Comparison of ENCODE assay signal across 12 mouse cellular contexts in genomic region chr17:10338286-10338685, GRCm38 (mm10). TPM values are rescaled to one million over a fixed set of nuclear protein-coding genes. Genes with fewer than 3 reads are reported as not detected.
DNase-seq lines count a peak whose midpoint lies in the region; ATAC-seq and TF ChIP-seq lines count a peak whose summit lies in the region.
"Had no signal": no experiment of that assay in that cellular context is flagged by ENCODE, and none has a peak within 500 bp of the region (broad histone marks: within the 10 kb centered on the region; RNA-seq: fewer than 3 reads in every experiment).

No protein-coding gene starts in this region.

- no peaks in the 10 kb centered on the region for H3K9me3 ChIP-seq in heart, embryonic 14.5 days (ENCODE audit: control insufficient read depth, low read length)
- H3K9me3 ChIP-seq in midbrain, embryonic 14.5 days (ENCODE audit: control insufficient read depth, low read length) = no peaks in the 10 kb centered on the region
- no peaks in the 10 kb centered on the region for H3K9me3 ChIP-seq in midbrain, embryonic 15.5 days
- no peaks in the 10 kb centered on the region for H3K9me3 ChIP-seq in limb, embryonic 10.5 days (replicated peaks)
- H3K9me3 ChIP-seq in midbrain, postnatal 0 days (ENCODE audit: low read length) = no peaks in the 10 kb centered on the region
- H3K9me3 ChIP-seq: forebrain, embryonic 15.5 days; limb, embryonic 13.5 days had no signal

- peaks cover 27 to 47% of the 10 kb centered on the region in 2 experiments for H3K4me1 ChIP-seq in heart, embryonic 14.5 days (ENCODE audit: control insufficient read depth in 2 of 2, insufficient read depth in 2 of 2, low read length in 2 of 2)
- H3K4me1 ChIP-seq in midbrain, embryonic 14.5 days (ENCODE audit: control insufficient read depth, insufficient read depth, low read length) = peaks cover 27% of the 10 kb centered on the region
- H3K4me1 ChIP-seq in midbrain, embryonic 15.5 days = peaks cover 24% of the 10 kb centered on the region
- H3K4me1 ChIP-seq in limb, embryonic 10.5 days = peaks cover 48% of the 10 kb centered on the region
- no peaks in the 10 kb centered on the region for H3K4me1 ChIP-seq in midbrain, postnatal 0 days (ENCODE audit: insufficient read depth, low read length)

- DNase-seq in heart, postnatal 4 days = no peak
- DNase-seq in midbrain, embryonic 14.5 days = no peak
- peak; percentile 30 for DNase-seq in limb, embryonic 10.5 days (ENCODE audit: low spot score)
- no peak for DNase-seq in midbrain, postnatal 0 days (ENCODE audit: low spot score)
- no peak for DNase-seq in T-cell, adult 2 months (ENCODE audit: low spot score)
- no peak for DNase-seq in embryo, embryonic 9.5 days (ENCODE audit: extremely low spot score)
- DNase-seq: spleen, adult 18-20 months; thymus, postnatal 14 days had no signal

- no peak for ATAC-seq in heart, embryonic 14.5 days (ENCODE audit: insufficient number of reproducible peaks, insufficient read depth, low FRiP score, low read depth)
- ATAC-seq in midbrain, embryonic 14.5 days (ENCODE audit: low FRiP score, low TSS enrichment) = no peak
- ATAC-seq in midbrain, embryonic 15.5 days (replicated peaks) = no peak
- no peak for ATAC-seq in midbrain, postnatal 0 days (ENCODE audit: low FRiP score)
- ATAC-seq: forebrain, embryonic 15.5 days had no signal

- H3K27me3 ChIP-seq in heart, embryonic 14.5 days (ENCODE audit: control insufficient read depth, insufficient read depth, low read length) = no peaks in the 10 kb centered on the region
- no peaks in the 10 kb centered on the region for H3K27me3 ChIP-seq in midbrain, embryonic 14.5 days (ENCODE audit: control insufficient read depth, insufficient read depth, low read length)
- H3K27me3 ChIP-seq in midbrain, embryonic 15.5 days (replicated peaks) = no peaks in the 10 kb centered on the region
- no peaks in the 10 kb centered on the region for H3K27me3 ChIP-seq in limb, embryonic 10.5 days (ENCODE audit: low read depth, poor library complexity, severe bottlenecking)
- no peaks in the 10 kb centered on the region for H3K27me3 ChIP-seq in midbrain, postnatal 0 days (ENCODE audit: insufficient read depth, low read length)
- H3K27me3 ChIP-seq: forebrain, embryonic 15.5 days; limb, embryonic 13.5 days had no signal

- H3K4me3 ChIP-seq in heart, embryonic 14.5 days (ENCODE audit: control insufficient read depth in 1 of 2, insufficient read depth in 1 of 2, low read depth in 1 of 2, low read length in 2 of 2) = no peak overlapping the region
- no peak overlapping the region for H3K4me3 ChIP-seq in midbrain, embryonic 14.5 days (replicated peaks; ENCODE audit: low read depth, low read length)
- H3K4me3 ChIP-seq in midbrain, embryonic 15.5 days = no peak overlapping the region
- no peak overlapping the region for H3K4me3 ChIP-seq in limb, embryonic 10.5 days
- no peak overlapping the region for H3K4me3 ChIP-seq in midbrain, postnatal 0 days (ENCODE audit: low read depth, low read length)
- H3K4me3 ChIP-seq: forebrain, embryonic 15.5 days; limb, embryonic 13.5 days had no signal

- WGBS in heart, embryonic 14.5 days = 31% methylated on average over 10 of the region's 10 CpGs
- WGBS in midbrain, embryonic 14.5 days = 84% methylated on average over 10 of the region's 10 CpGs
- 78% methylated on average over 10 of the region's 10 CpGs for WGBS in midbrain, embryonic 15.5 days
- WGBS in limb, embryonic 10.5 days = 70% methylated on average over 10 of the region's 10 CpGs
- 78% methylated on average over 10 of the region's 10 CpGs for WGBS in midbrain, postnatal 0 days

- no peaks in the 10 kb centered on the region for H3K36me3 ChIP-seq in heart, embryonic 14.5 days (ENCODE audit: control insufficient read depth, insufficient read depth, low read length)
- H3K36me3 ChIP-seq in midbrain, embryonic 14.5 days (ENCODE audit: control insufficient read depth, insufficient read depth, low read length) = no peaks in the 10 kb centered on the region
- H3K36me3 ChIP-seq in midbrain, embryonic 15.5 days (replicated peaks) = no peaks in the 10 kb centered on the region
- no peaks in the 10 kb centered on the region for H3K36me3 ChIP-seq in limb, embryonic 10.5 days
- H3K36me3 ChIP-seq in midbrain, postnatal 0 days (ENCODE audit: insufficient read depth, low read length) = no peaks in the 10 kb centered on the region
- H3K36me3 ChIP-seq: forebrain, embryonic 15.5 days; limb, embryonic 13.5 days had no signal

- no peak for TF ChIP-seq CTCF in midbrain, postnatal 0 days (IDR thresholded peaks at IDR 0.05)

- H3K27ac ChIP-seq in heart, embryonic 14.5 days (replicated peaks in 1 of 2; ENCODE audit: control insufficient read depth in 1 of 2, insufficient read depth in 1 of 2, low read depth in 2 of 2, low read length in 2 of 2) = peak overlapping the region in 1 of 2 experiments; percentile 61; a peak in 2 of 4 replicates
- 0 out of 2 replicates have a peak overlapping the region, but pooled peaks have one; percentile 14 for H3K27ac ChIP-seq in midbrain, embryonic 14.5 days (replicated peaks; ENCODE audit: low read depth, low read length)
- H3K27ac ChIP-seq in midbrain, embryonic 15.5 days = no peak overlapping the region
- H3K27ac ChIP-seq in limb, embryonic 10.5 days = peak overlapping the region; percentile 56; the same call in 1 of the 2 replicates
- peak overlapping the region; percentile 26; the same call in 1 of the 2 replicates for H3K27ac ChIP-seq in midbrain, postnatal 0 days (ENCODE audit: low read depth, low read length)
- H3K27ac ChIP-seq: forebrain, embryonic 15.5 days; limb, embryonic 13.5 days had no signal

- no peak overlapping the region; the same call in 1 of the 2 replicates for H3K4me2 ChIP-seq in heart, embryonic 14.5 days (ENCODE audit: low read length)
- H3K4me2 ChIP-seq in midbrain, embryonic 14.5 days (ENCODE audit: low read length) = no peak overlapping the region
- H3K4me2 ChIP-seq in midbrain, embryonic 15.5 days = no peak overlapping the region
- H3K4me2 ChIP-seq in midbrain, postnatal 0 days (ENCODE audit: low read depth, low read length, poor library complexity, severe bottlenecking) = no peak overlapping the region
- H3K4me2 ChIP-seq: forebrain, embryonic 15.5 days; limb, embryonic 13.5 days had no signal

- peak overlapping the region; percentile 35; the same call in 1 of the 2 replicates for H3K9ac ChIP-seq in heart, embryonic 14.5 days (ENCODE audit: low read length)
- H3K9ac ChIP-seq in midbrain, embryonic 14.5 days (replicated peaks; ENCODE audit: low read length) = no peak overlapping the region
- H3K9ac ChIP-seq in midbrain, embryonic 15.5 days = no peak overlapping the region
- H3K9ac ChIP-seq in midbrain, postnatal 0 days (replicated peaks; ENCODE audit: low read length, poor library complexity, severe bottlenecking) = no peak overlapping the region
- H3K9ac ChIP-seq: forebrain, embryonic 15.5 days; limb, embryonic 13.5 days had no signal

RNA-seq across cellular contexts. Expression of gene Qk, which starts 18.6 kb away (rescaled TPM):
- polyA plus RNA-seq in heart, embryonic 14.5 days (2014; fragmentation: Nextera tagmentation; extraction: Ambion mirVana) = 71.8 and 76.2 TPM in 2 replicates
- 100 to 1,000 TPM; 588 to 671 TPM for total RNA-seq in heart, postnatal 4 days (2021)
- 52.9 and 62.8 TPM in 2 replicates for polyA plus RNA-seq in midbrain, embryonic 14.5 days (2014; fragmentation: Nextera tagmentation; extraction: Ambion mirVana)
- polyA plus RNA-seq in midbrain, embryonic 15.5 days (2015; fragmentation: Nextera tagmentation; extraction: Ambion mirVana) = 34.5 and 39.0 TPM in 2 replicates
- 23.9 and 24.2 TPM in 2 replicates for polyA plus RNA-seq in limb, embryonic 10.5 days (2016; fragmentation: Nextera tagmentation; extraction: Ambion mirVana)
- 293 and 297 TPM in 2 replicates for total RNA-seq in midbrain, postnatal 0 days (2014; rRNA removed)
- 43.3 and 47.4 TPM in 2 replicates for polyA plus RNA-seq in midbrain, postnatal 0 days (2015; fragmentation: Nextera tagmentation; extraction: Ambion mirVana)
